In genomic region chr11:95148754-95149153, GRCm38 (mm10) we compare ENCODE assay signal across 29 mouse cellular contexts. TPM values are rescaled to one million over a fixed set of nuclear protein-coding genes. Genes with fewer than 3 reads are reported as not detected.
DNase-seq lines count a peak whose midpoint lies in the region; ATAC-seq lines count a peak whose summit lies in the region.
"Had no signal": no experiment of that assay in that cellular context is flagged by ENCODE, and none has a peak within 500 bp of the region (broad histone marks: within the 10 kb centered on the region; RNA-seq: fewer than 3 reads in every experiment).

No protein-coding gene starts in this region.

- H3K4me3 ChIP-seq in midbrain, embryonic 10.5 days = no peak overlapping the region
- no peak overlapping the region for H3K4me3 ChIP-seq in midbrain, embryonic 13.5 days (replicated peaks)
- H3K4me3 ChIP-seq in embryonic facial prominence, embryonic 11.5 days (ENCODE audit: low read depth, low read length) = no peak overlapping the region
- H3K4me3 ChIP-seq: erythroblast, embryonic 14.5 days; heart, embryonic 12.5 days; hindbrain, embryonic 12.5 days; limb, embryonic 12.5 days; midbrain, embryonic 15.5 days; myocyte; stomach, embryonic 15.5 days had no signal

- 1% methylated on average over 9 of the region's 9 CpGs for WGBS in midbrain, embryonic 10.5 days
- WGBS in midbrain, embryonic 13.5 days = under 1% methylated on average over 9 of the region's 9 CpGs
- WGBS in embryonic facial prominence, embryonic 11.5 days = 6% methylated on average over 9 of the region's 9 CpGs

- H3K9ac ChIP-seq in midbrain, embryonic 13.5 days (replicated peaks) = no peak overlapping the region
- H3K9ac ChIP-seq in embryonic facial prominence, embryonic 11.5 days (replicated peaks; ENCODE audit: low read length) = no peak overlapping the region
- H3K9ac ChIP-seq: heart, embryonic 12.5 days; hindbrain, embryonic 12.5 days; limb, embryonic 12.5 days; liver, postnatal 0 days; midbrain, embryonic 15.5 days; stomach, embryonic 15.5 days had no signal

- peak; percentile 40 for DNase-seq in embryo, embryonic 10 days (ENCODE audit: low spot score)
- no peak for DNase-seq in embryo, embryonic 11 days
- DNase-seq in midbrain, embryonic 10.5 days (ENCODE audit: low spot score) = peak; percentile 45
- peak; percentile 33 for DNase-seq in embryonic facial prominence, embryonic 11.5 days (ENCODE audit: low spot score)
- DNase-seq in c-Kit-positive CD71-positive TER-119-positive erythroid progenitor cells, embryonic 14.5 days (ENCODE audit: low spot score) = no peak
- DNase-seq: adrenal gland, postnatal 25 days; cerebellum, adult 11 months; cerebellum, postnatal 14 days; gastrocnemius, postnatal 14 days; heart, adult 18-20 months; heart, postnatal 10 days; kidney, adult 18-20 months; kidney, postnatal 4 days; liver, postnatal 0 days; lung, postnatal 14 days; thymus, postnatal 25 days had no signal

- no peaks in the 10 kb centered on the region for H3K9me3 ChIP-seq in midbrain, embryonic 10.5 days (replicated peaks)
- no peaks in the 10 kb centered on the region; the same call in 1 of the 2 replicates for H3K9me3 ChIP-seq in midbrain, embryonic 13.5 days
- no peaks in the 10 kb centered on the region for H3K9me3 ChIP-seq in embryonic facial prominence, embryonic 11.5 days (replicated peaks; ENCODE audit: control insufficient read depth, low read length)
- H3K9me3 ChIP-seq: heart, embryonic 12.5 days; hindbrain, embryonic 12.5 days; limb, embryonic 12.5 days; midbrain, embryonic 15.5 days; stomach, embryonic 15.5 days had no signal

- peaks cover 28% of the 10 kb centered on the region for H3K4me1 ChIP-seq in midbrain, embryonic 10.5 days
- peaks cover 20% of the 10 kb centered on the region for H3K4me1 ChIP-seq in midbrain, embryonic 13.5 days (replicated peaks)
- peaks cover 12% of the 10 kb centered on the region for H3K4me1 ChIP-seq in embryonic facial prominence, embryonic 11.5 days (ENCODE audit: control insufficient read depth, insufficient read depth, low read length)

- no peak for ATAC-seq in midbrain, embryonic 13.5 days
- no peak for ATAC-seq in embryonic facial prominence, embryonic 11.5 days (replicated peaks; ENCODE audit: insufficient number of reproducible peaks, low FRiP score, low TSS enrichment, low read depth)
- no peak for ATAC-seq in activated CD4-positive, CD25-positive, alpha-beta regulatory T cell, adult 4 months
- ATAC-seq: forebrain, embryonic 16.5 days; inflammation-experienced regulatory T-cells, adult 6 months; liver, postnatal 0 days; midbrain, embryonic 15.5 days had no signal

- H3K36me3 ChIP-seq in midbrain, embryonic 10.5 days = no peaks in the 10 kb centered on the region
- H3K36me3 ChIP-seq in midbrain, embryonic 13.5 days = no peaks in the 10 kb centered on the region
- H3K36me3 ChIP-seq in embryonic facial prominence, embryonic 11.5 days (replicated peaks; ENCODE audit: control insufficient read depth, insufficient read depth, low read depth, low read length) = no peaks in the 10 kb centered on the region
- H3K36me3 ChIP-seq: heart, embryonic 12.5 days; hindbrain, embryonic 12.5 days; limb, embryonic 12.5 days; midbrain, embryonic 15.5 days; stomach, embryonic 15.5 days had no signal

- H3K27ac ChIP-seq in midbrain, embryonic 10.5 days (replicated peaks) = no peak overlapping the region
- H3K27ac ChIP-seq in midbrain, embryonic 13.5 days = no peak overlapping the region
- no peak overlapping the region for H3K27ac ChIP-seq in embryonic facial prominence, embryonic 11.5 days (replicated peaks; ENCODE audit: low read depth, low read length)
- H3K27ac ChIP-seq: hindbrain, embryonic 12.5 days; limb, embryonic 12.5 days; midbrain, embryonic 15.5 days; stomach, embryonic 15.5 days had no signal

- no peak overlapping the region for H3K4me2 ChIP-seq in midbrain, embryonic 13.5 days (replicated peaks)
- no peak overlapping the region for H3K4me2 ChIP-seq in embryonic facial prominence, embryonic 11.5 days (ENCODE audit: low read depth, low read length)
- H3K4me2 ChIP-seq: heart, embryonic 12.5 days; hindbrain, embryonic 12.5 days; limb, embryonic 12.5 days; liver, embryonic 11.5 days; midbrain, embryonic 15.5 days; stomach, embryonic 15.5 days had no signal

- peaks cover 100% of the 10 kb centered on the region for H3K27me3 ChIP-seq in midbrain, embryonic 10.5 days (ENCODE audit: low read depth, poor library complexity, severe bottlenecking)
- H3K27me3 ChIP-seq in midbrain, embryonic 13.5 days = peaks cover 100% of the 10 kb centered on the region
- peaks cover 62% of the 10 kb centered on the region for H3K27me3 ChIP-seq in embryonic facial prominence, embryonic 11.5 days (ENCODE audit: control insufficient read depth, insufficient read depth, low read length)

RNA-seq across cellular contexts. Expression of gene Dlx4, which starts 2.7 kb away (rescaled TPM):
- polyA plus RNA-seq in midbrain, embryonic 10.5 days (2016; fragmentation: Nextera tagmentation; extraction: Ambion mirVana) = 0.10 and 0.15 TPM in 2 replicates
- polyA plus RNA-seq in midbrain, embryonic 13.5 days (2015; fragmentation: Nextera tagmentation; extraction: Ambion mirVana) = not detected in 2 replicates
- polyA plus RNA-seq in embryonic facial prominence, embryonic 11.5 days (2014; fragmentation: Nextera tagmentation; extraction: Ambion mirVana) = 3.0 and 3.6 TPM in 2 replicates
- polyA plus RNA-seq in activated CD4-positive, CD25-positive, alpha-beta regulatory T cell, adult 4 months (2017; shearing (Covaris generic)) = not detected
- polyA plus RNA-seq: erythroblast, embryonic 14.5 days; forebrain, embryonic 16.5 days; inflammation-experienced regulatory T-cells, adult 6 months; kidney, embryonic 16.5 days; midbrain, embryonic 15.5 days had no signal

RNA-seq across cellular contexts. Expression of gene Dlx3, which starts 28.8 kb away (rescaled TPM):
- 0.89 and 1.3 TPM in 2 replicates for polyA plus RNA-seq in midbrain, embryonic 10.5 days (2016; fragmentation: Nextera tagmentation; extraction: Ambion mirVana)
- 0.27 and 0.30 TPM in 2 replicates for polyA plus RNA-seq in midbrain, embryonic 13.5 days (2015; fragmentation: Nextera tagmentation; extraction: Ambion mirVana)
- polyA plus RNA-seq in embryonic facial prominence, embryonic 11.5 days (2014; fragmentation: Nextera tagmentation; extraction: Ambion mirVana) = 15.9 and 21.7 TPM in 2 replicates
- not detected for polyA plus RNA-seq in activated CD4-positive, CD25-positive, alpha-beta regulatory T cell, adult 4 months (2017; shearing (Covaris generic))
- polyA plus RNA-seq: erythroblast, embryonic 14.5 days; inflammation-experienced regulatory T-cells, adult 6 months; liver, postnatal 0 days had no signal

Comparison
In these comparisons a context has a peak if more than half of its experiments do, and no peak if none do; other contexts are left out.
1. DNase-seq: peak in embryo, embryonic 10 days (single experiment), midbrain, embryonic 10.5 days (single experiment) and embryonic facial prominence, embryonic 11.5 days (single experiment); none in embryo, embryonic 11 days (single experiment) and c-Kit-positive CD71-positive TER-119-positive erythroid progenitor cells, embryonic 14.5 days (single experiment).